Mouse (Mus musculus) limb, embryonic 14.5 days (tissue): ENCODE measurements around the gene Car11. TPM values are rescaled to one million over a fixed set of nuclear protein-coding genes. Genes with fewer than 3 reads are reported as not detected.

Source experiments
- ATAC-seq: fragments of 200-750 bp; cut with Nextera tagmentation; 2 replicates; pipeline ENCODE4 v1.8.0; 2017; ENCODE audit warnings: low read depth, moderate number of reproducible peaks, moderate TSS enrichment; ENCODE audit not compliant: low FRiP score
- DNase-seq: peaks from one replicate; pipeline ENCODE4 v3.0.0-alpha.2; 2015; ENCODE audit warnings: low spot score
- H3K27ac ChIP-seq: fragments of 300-500 bp; sonication (generic); replicated peaks from 2 replicates; pipeline ENCODE4 v1.5.1; 2014; ENCODE audit warnings: low read depth, mild to moderate bottlenecking, low read length, moderate library complexity, mixed read lengths
- H3K27me3 ChIP-seq: fragments of 300-500 bp; sonication (generic); 2 replicates; pipeline ENCODE4 v1.6.1; 2014; ENCODE audit warnings: low read length, mixed read lengths; ENCODE audit not compliant: control insufficient read depth, insufficient read depth
- H3K36me3 ChIP-seq: fragments of 300-500 bp; sonication (generic); 2 replicates; pipeline ENCODE4 v1.6.1; 2014; ENCODE audit warnings: mild to moderate bottlenecking, low read length, moderate library complexity, mixed read lengths; ENCODE audit not compliant: control insufficient read depth, insufficient read depth
- H3K4me1 ChIP-seq: fragments of 300-500 bp; sonication (generic); 2 replicates; pipeline ENCODE4 v1.6.1; 2014; ENCODE audit warnings: antibody characterized with exemption, low read length, mixed read lengths; ENCODE audit not compliant: control insufficient read depth, insufficient read depth
- H3K4me2 ChIP-seq: fragments of 300-500 bp; sonication (generic); replicated peaks from 2 replicates; pipeline ENCODE4 v1.6.1; 2014; ENCODE audit warnings: low read depth, mild to moderate bottlenecking, low read length, moderate library complexity; ENCODE audit not compliant: severe bottlenecking
- H3K4me3 ChIP-seq: fragments of 300-500 bp; sonication (generic); replicated peaks from 2 replicates; pipeline ENCODE4 v1.5.1; 2014; ENCODE audit warnings: low read length
- H3K9ac ChIP-seq: fragments of 300-500 bp; sonication (generic); 2 replicates; pipeline ENCODE4 v1.6.1; 2014; ENCODE audit warnings: mild to moderate bottlenecking, low read depth, low read length, moderate library complexity; ENCODE audit not compliant: severe bottlenecking
- H3K9me3 ChIP-seq: fragments of 300-500 bp; sonication (generic); 2 replicates; pipeline ENCODE4 v1.6.1; 2016; ENCODE audit warnings: low read length; ENCODE audit not compliant: control insufficient read depth
- POLR2A ChIP-seq: fragments of 200-500 bp; IDR thresholded peaks from 2 replicates; pipeline ENCODE4 v1.8.0; 2012; ENCODE audit warnings: inconsistent platforms, mild to moderate bottlenecking, moderate library complexity, borderline replicate concordance; ENCODE audit not compliant: insufficient read depth, insufficient read length; ENCODE audit errors: extremely low read depth
- WGBS: fragments of 180-500 bp; shearing (Covaris S2); extraction: QIAGEN DNeasy Blood & Tissue Kit; methylation state at CpG from one replicate; pipeline ENCODE4 v1.1.7; 2014; 5-methylcytosine and 5-hydroxymethylcytosine counted together
- polyA plus RNA-seq, 2 experiments: library from polyadenylated mRNA; depleted of rRNA in 1 of 2; stranded (reverse) in 1 of 2; unstranded in 1 of 2; fragments of >200 nt; fragmentation: Nextera tagmentation in 1 of 2; extraction: Ambion mirVana in 1 of 2; gene quantifications; 2 replicates each; pipeline versions ENCODE4 v1.2.1 to v1.2.3; 2012 to 2014

Gene Car11
- polyA plus RNA-seq, 2 experiments = 9.5 to 34.1 TPM

DNA sequence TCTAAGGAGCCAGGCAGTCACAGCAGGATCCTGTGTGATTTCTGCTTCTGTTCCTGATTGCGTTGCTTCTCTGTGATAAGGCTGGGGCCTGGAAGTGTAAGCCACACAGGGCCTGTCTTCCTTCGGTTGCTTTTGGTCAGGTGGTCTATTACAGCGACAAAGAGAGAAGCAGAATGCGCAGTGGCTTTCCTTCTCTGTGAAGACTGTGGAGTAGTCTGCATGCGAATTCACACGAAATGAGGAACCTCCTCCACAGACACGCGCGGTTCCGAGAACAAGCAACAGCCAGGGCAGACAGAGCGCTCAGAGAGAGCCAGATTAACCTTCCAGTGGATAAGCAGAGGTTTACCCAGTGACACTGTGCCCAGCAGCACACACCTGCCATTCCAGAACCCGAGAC, 41.7 kb downstream of the Car11 start:
- Histone ChIP-seq H3K27me3 (no peaks in the 10 kb centered on the region), H3K27ac (no peak overlapping the region), H3K4me3 (no peak overlapping the region), H3K4me2 (peak overlapping the region; percentile 48), H3K36me3 (no peaks in the 10 kb centered on the region), H3K9ac (no peak overlapping the region), H3K9me3 (no peaks in the 10 kb centered on the region), H3K4me1 (no peaks in the 10 kb centered on the region)
- TF ChIP-seq POLR2A = no peak
- ATAC-seq (no peak), DNase-seq (no peak)
- WGBS = 85% methylated on average over 12 of the region's 12 CpGs

DNA sequence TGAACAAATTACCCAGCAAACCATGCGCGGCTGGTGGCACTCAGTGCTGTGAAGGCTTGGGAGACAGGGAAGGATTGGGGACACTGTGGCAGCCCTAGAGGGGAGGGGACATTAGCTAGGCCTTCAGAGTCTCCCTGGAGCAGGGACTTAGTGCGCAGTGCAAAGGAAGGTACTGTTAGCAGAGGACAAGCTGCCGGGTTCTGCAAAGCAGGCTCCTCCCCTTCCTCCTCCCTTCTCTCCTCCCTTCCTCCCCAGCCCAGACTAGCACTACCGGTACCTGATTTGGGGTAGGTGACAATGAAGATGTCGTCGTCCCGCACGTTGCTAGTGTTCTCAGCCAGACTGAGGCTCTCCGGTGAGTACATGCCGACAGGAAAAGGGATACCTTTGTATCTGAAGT, 42.1 kb downstream of the Car11 start:
- H3K9me3 ChIP-seq = no peaks in the 10 kb centered on the region; the same call in 1 of the 2 replicates
- H3K27ac ChIP-seq = no peak overlapping the region
- H3K4me1 ChIP-seq = no peaks in the 10 kb centered on the region
- no peaks in the 10 kb centered on the region for H3K27me3 ChIP-seq
- TF ChIP-seq POLR2A = no peak
- H3K36me3 ChIP-seq = no peaks in the 10 kb centered on the region
- H3K9ac ChIP-seq = peak overlapping the region; percentile 13; the same call in 1 of the 2 replicates
- peak overlapping the region; percentile 48 for H3K4me2 ChIP-seq
- peak overlapping the region; percentile 32 for H3K4me3 ChIP-seq
- DNase-seq (peak; percentile 41), ATAC-seq (no peak)
- WGBS = 34% methylated on average over 11 of the region's 11 CpGs

DNA sequence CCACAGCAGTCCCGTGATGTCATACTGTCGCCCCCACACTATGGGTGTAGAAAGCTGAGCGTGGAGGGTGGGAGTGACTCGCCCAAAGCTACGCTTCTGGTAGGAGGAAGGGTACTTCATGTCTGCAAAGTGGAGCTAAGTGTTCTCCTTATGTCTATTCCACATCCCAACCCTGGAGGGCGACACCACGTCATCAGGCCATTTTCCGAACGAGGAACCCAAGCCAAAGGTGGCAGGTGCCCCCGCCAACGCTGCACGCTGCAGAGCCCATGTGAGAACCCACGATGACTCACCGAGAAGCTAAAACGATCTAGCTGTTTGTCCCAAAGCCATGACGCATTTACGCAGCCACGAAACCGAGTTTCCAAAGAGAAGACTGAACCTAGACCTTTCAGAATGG, 42.7 kb downstream of the Car11 start:
- Histone ChIP-seq H3K4me3 (peak overlapping the region; percentile 32), H3K9me3 (no peaks in the 10 kb centered on the region; the same call in 1 of the 2 replicates), H3K36me3 (no peaks in the 10 kb centered on the region), H3K27ac (no peak overlapping the region), H3K4me1 (no peaks in the 10 kb centered on the region), H3K9ac (peak overlapping the region; percentile 13; the same call in 1 of the 2 replicates), H3K4me2 (peak overlapping the region; percentile 48), H3K27me3 (no peaks in the 10 kb centered on the region)
- TF ChIP-seq POLR2A = no peak
- WGBS = 37% methylated on average over 19 of the region's 19 CpGs
- no peak for DNase-seq
- no peak for ATAC-seq

DNA sequence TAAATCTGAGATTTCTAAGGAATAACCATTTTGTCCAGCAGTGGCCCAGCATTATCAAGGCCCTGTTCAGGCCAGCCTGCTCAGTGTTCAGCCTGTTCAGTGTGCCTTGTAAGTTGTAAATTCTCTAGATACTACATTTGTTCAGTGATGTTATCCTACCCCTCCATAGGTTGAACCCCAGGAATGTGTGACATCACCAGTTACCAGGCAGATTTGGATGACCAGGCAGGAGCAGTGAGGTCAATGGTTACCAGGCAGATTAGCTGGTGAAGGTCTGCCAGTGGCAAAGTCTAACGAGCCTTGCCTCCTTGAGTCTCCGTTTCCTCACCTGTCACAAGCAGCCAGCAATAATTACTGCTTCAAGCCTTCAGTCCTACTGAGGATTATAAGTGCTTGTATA, 44.7 kb downstream of the Car11 start:
- Histone ChIP-seq H3K9me3 (no peaks in the 10 kb centered on the region; the same call in 1 of the 2 replicates), H3K4me3 (no peak overlapping the region), H3K4me1 (no peaks in the 10 kb centered on the region), H3K27ac (no peak overlapping the region), H3K9ac (no peak overlapping the region), H3K27me3 (no peaks in the 10 kb centered on the region), H3K4me2 (no peak overlapping the region), H3K36me3 (no peaks in the 10 kb centered on the region)
- DNase-seq (peak; percentile 52), ATAC-seq (peak; percentile 41; the same call in 1 of the 2 replicates)
- TF ChIP-seq POLR2A = no peak
- WGBS = 18% methylated on average over 2 of the region's 2 CpGs

DNA sequence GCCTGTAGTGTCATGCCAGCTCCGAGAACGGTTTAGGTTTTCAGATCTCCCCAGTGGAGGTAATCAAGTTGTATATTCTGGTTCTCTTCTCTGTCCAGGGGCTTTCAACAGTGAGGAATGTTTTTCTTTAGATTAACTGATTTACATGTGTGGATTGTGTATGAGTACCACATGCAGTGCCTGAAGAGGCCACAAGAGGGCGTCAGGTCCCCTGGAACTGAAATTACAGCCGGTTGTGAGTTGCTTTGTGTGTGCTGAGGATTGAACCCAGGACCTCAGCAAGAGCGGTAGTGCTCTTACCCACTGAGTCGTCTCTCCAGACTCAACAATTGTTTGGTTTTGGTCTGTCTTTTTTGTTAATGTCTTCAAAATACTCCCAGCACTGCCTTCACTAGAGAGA, 46.9 kb downstream of the Car11 start:
- H3K4me3 ChIP-seq = no peak overlapping the region
- H3K9me3 ChIP-seq = no peaks in the 10 kb centered on the region; the same call in 1 of the 2 replicates
- no peaks in the 10 kb centered on the region for H3K4me1 ChIP-seq
- no peak overlapping the region for H3K4me2 ChIP-seq
- H3K9ac ChIP-seq = no peak overlapping the region
- no peak for DNase-seq
- H3K27ac ChIP-seq = no peak overlapping the region
- no peak for TF ChIP-seq POLR2A
- WGBS = 63% methylated on average over 6 of the region's 6 CpGs
- no peak for ATAC-seq
- no peaks in the 10 kb centered on the region for H3K36me3 ChIP-seq
- no peaks in the 10 kb centered on the region for H3K27me3 ChIP-seq

DNA sequence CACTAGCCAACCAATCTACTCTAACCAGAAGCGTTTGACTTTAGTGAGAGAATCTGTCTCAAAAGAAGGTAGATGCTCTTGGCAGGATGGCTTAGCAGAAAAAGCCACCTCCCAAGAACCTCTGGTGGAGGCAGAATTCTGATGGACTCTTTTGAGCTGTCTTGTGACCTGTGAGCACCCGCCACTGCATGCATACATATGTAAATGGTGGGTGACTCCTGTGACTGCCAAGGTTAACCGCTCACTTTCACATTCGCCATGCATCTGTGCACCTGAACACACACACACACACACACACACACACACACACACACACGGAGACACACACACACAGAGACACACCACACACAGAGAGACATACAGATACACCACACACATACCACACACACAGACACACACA, 47.8 kb downstream of the Car11 start:
- Histone ChIP-seq H3K27me3 (no peaks in the 10 kb centered on the region), H3K4me2 (no peak overlapping the region), H3K27ac (no peak overlapping the region), H3K9me3 (no peaks in the 10 kb centered on the region; the same call in 1 of the 2 replicates), H3K9ac (no peak overlapping the region), H3K4me3 (no peak overlapping the region), H3K36me3 (no peaks in the 10 kb centered on the region), H3K4me1 (no peaks in the 10 kb centered on the region)
- no peak for TF ChIP-seq POLR2A
- 86% methylated on average over 5 of the region's 5 CpGs for WGBS
- no peak for ATAC-seq
- DNase-seq = no peak
